Mouse (Mus musculus): Measurements from ENCODE around the gene Lrg1.
A peak's percentile ranks its signal among the peaks of the same experiment; 100 is the strongest.

Lrg1 gene

DNA sequence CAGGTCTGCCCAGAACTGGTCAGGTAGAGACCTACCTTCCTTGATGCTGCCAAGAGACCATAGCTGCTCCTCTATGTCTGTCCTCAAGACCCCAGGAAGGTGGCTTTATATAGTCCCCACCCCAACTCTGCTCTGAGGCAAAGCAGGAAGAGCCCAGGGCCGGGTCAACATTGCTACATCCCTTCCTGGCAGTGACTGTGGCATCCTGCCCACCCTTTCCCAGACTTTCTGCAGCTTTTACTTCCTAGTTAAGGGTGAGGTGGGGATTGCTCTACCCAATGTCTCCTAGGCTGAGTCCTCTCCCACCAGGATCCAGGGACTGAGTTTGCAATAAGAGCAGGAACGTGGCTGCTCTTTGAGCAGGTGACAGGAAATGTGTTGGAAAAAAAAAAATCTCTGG is at the start of gene Lrg1:
Gene Lrg1, minus strand, starts transcription at position 176 of the 400 bp plus-strand sequence.
- DNase-seq, result no peak

- DNase-seq, result no peak
These were observed 49.7 kb upstream of the Lrg1 start for GRCm38 (mm10) chr17:56171456-56171855.

DNA sequence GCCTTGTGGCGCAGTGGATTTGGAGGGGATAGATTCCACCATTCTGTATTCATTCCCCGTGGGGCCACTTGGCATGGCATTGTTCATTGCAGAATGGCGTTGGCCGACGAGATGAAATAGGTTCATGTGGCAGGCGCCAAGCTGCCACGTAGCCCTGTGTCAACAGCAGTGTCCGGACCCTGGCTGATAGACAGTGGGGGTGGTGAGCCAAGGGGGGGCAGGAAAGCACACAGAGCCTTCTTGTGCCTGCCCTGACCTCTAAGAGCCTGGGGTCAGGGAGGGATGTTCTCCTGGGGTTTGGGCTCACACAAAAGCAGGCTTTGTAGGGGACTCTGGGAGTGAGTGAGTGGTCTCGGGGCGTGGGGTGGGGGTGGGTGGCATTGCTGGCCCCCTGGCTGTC is 48.8 kb upstream of the Lrg1 start:
- no peak for DNase-seq

DNA sequence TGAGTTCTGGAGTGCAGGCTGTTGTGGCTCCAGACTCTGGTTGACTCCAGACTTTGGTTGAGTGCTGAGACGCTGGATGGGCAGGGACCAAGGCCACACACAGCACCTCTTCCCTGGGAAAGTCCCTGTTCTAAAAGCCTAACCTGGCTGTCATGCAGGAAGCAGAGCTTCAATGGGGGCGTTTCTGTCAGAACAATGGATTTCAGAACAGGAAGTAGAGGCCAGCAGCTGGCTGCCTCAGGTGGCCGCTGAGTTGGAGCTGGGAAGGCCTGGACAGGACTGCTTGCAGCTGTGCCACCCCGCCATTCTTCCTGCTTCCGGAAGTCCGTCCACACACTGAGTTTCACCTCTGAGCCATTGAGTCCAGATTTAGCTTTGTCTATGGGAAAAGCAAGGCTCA is 48.0 kb upstream of the Lrg1 start:
- DNase-seq, result no peak

- no peak for DNase-seq
These were observed 43.9 kb upstream of the Lrg1 start for GRCm38 (mm10) chr17:56165671-56166070.

DNA sequence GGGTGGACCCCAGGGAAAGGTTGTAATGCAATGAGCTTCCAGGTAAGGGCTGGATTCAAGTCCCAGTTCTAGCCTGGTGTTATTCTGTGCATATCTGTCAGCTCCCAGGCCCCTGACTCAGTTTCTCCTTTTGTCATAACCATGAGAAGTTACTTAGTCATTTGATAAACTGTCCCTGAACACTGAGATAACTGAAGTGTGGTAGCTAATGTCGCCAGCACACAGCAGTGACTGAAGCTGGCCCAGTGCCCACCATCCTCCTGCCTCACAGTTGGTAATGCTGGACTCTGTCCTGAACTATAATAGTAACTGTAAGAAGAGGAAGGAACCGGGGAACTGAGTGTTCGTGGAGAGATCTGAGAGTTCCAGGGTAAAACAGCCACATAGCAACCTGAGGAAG is 42.7 kb upstream of the Lrg1 start:
- DNase-seq, result no peak

DNA sequence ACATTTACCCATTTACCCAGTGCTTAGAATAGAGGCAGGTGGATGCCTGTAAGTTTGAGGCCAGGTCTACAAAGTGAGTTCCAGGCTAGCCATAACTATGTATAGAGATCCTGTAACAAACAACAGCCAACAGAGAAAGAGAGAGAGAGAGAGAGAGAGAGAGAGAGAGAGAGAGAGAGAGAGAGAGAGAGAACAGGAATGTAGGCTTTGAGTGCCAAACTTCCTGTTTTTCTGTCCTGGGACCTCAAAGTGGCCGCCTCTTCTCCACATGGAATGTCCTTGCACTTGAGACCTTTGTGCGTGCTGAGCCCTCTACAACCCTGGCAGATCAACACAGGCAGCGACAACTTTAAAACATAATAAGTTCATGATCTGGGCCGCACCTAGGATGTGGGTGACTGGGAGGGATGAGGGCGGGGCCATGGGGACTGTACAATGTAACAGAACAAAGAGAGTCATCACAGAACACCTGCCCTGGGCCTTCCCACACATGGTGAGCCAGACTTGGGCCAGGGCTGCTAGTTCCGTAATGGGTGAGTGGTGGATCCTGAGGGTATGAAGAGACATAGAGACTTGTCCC is 41.8 kb upstream of the Lrg1 start:
- peak in 1 of 2 experiments; percentile 33 for DNase-seq

GRCm38 (mm10) chr17:56162231-56162774 is 40.5 kb upstream of the Lrg1 start, which contains the start of gene Tnfaip8l1:
Gene Tnfaip8l1 (plus strand): TSS chr17:56162477.
- DNase-seq, result peak; percentile 85 to 89

DNA sequence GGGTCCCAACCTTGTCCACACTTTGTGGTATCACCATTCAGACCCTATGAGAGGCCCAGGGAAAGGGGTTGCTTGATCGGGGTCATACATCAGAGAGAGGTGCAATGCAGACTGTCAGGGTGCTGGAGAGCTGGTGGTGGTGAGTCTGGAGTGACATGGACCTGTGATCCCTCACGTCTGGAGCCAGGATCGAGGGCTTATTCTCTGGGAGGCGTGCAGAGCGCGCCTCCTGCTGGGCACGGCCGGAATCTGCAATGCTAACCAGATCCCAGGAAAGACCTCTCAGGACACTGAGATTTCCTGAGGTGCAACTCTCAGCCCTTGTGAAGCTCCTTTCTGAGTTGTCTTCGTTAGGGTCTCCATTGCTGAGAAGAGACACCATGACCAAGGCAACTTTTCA is 37.9 kb upstream of the Lrg1 start:
- DNase-seq, result peak in 1 of 2 experiments; percentile 44

DNA sequence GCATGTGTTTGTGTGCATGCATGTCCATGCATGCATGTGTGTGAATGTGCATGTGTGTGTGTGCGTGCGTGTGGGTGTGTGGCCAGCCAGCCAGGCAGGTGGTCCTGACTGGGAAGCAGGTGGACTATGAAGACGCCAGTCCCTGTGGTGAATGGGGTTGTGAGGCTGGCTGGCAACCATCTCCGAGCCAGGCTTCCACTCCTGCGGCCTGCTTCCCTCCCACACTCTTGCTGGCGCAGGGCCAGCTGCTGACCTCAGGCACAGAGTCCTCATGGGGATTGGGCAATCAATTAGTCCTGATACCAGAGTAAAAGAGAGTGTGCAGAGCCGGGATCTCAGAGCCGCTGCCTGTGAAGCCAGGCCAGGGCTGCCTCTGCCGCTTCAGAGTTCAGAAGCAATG is 31.8 kb upstream of the Lrg1 start:
- no peak for DNase-seq

GRCm38 (mm10) chr17:56149897-56150296 is 28.1 kb upstream of the Lrg1 start:
- no peak for DNase-seq

- DNase-seq, result no peak
These were observed 27.2 kb upstream of the Lrg1 start for GRCm38 (mm10) chr17:56148790-56149618.

- no peak for DNase-seq
These were observed 26.5 kb upstream of the Lrg1 start for GRCm38 (mm10) chr17:56148280-56148679.

DNA sequence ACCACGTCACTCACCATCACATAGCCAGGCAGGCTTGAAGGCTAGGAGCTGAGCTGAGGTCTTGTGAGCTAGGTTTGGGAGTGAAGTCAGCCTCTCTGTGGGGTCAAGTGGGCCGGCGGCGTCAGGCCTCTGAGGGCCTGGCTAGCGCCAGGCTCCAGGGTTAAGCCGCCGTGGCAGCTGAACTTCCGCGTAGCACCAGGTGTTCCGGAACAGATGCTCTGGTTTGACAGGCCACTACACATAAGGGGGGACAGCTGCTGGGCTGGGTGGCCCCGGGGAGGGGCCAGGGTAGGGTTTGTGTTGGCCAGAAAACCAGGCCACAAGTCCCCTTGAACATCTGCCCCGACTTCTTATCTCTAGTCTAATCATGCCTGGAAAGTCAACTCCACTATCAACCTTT is 25.6 kb upstream of the Lrg1 start:
- DNase-seq, result no peak

DNA sequence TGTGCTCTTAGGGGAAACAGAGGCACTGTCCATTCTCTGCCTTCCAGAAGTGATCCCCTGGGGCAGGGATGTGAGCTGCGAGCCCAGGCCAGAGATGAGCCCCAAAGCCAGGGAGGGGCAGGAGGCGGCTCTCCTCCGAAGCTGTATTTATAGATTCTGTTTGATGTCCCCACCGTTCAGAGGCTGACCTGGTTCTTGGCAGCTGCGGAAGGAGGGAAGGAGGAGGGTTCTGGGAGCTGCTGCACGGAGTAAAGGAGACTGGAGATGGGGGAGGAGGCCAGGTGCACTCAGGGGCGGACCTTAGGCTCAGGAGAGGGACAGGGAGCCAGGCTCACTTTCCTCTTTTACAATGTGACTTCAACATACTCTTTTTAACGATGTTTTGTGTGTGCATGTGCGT is 24.3 kb upstream of the Lrg1 start:
- DNase-seq, result no peak

GRCm38 (mm10) chr17:56144546-56144945 is 22.7 kb upstream of the Lrg1 start:
- no peak for DNase-seq

DNA sequence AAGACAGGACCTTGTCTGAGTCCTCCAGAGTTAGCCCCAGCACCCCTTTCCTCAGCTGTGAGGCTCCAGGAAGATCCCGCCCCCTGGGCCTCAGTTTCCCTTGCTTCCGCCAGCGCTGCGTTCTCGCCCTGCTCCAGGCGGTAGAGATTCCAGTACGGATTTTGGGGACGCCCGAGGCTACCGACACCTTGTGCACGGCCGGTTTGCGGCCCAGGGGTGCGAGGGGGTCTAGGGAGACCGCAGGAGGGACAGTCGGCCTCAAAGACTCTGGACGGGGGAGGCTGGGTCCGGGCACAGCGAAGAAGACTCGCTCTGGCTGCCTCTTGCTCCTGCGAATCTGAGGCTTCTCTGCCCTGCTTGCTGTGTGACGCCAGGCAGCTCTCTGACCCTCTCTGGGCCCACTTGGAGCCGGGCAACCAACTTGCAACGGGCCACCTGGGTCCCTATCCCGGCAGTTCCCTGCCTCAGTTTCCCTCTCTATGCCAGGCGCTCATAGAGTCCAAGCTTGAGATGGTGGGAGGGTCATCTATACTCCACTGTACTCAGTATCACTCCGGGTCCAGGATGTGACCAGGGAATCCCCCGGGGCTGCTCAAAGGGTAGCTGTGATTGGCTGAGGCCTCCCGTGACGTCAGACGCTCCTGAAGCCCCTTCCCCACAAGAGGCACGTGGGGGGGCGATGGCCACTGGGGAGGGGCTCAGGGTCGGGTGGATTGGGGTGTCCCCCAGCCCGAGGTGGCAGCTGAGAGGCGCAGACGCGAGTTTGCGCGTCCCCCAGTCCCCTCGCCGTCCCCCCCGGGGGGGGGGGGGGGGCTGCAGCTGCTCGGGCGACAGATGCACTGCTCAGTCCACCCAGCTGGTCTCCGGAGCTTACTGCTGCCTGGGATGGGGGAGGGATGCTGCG is 20.2 kb upstream of the Lrg1 start:
- no peak for DNase-seq

DNA sequence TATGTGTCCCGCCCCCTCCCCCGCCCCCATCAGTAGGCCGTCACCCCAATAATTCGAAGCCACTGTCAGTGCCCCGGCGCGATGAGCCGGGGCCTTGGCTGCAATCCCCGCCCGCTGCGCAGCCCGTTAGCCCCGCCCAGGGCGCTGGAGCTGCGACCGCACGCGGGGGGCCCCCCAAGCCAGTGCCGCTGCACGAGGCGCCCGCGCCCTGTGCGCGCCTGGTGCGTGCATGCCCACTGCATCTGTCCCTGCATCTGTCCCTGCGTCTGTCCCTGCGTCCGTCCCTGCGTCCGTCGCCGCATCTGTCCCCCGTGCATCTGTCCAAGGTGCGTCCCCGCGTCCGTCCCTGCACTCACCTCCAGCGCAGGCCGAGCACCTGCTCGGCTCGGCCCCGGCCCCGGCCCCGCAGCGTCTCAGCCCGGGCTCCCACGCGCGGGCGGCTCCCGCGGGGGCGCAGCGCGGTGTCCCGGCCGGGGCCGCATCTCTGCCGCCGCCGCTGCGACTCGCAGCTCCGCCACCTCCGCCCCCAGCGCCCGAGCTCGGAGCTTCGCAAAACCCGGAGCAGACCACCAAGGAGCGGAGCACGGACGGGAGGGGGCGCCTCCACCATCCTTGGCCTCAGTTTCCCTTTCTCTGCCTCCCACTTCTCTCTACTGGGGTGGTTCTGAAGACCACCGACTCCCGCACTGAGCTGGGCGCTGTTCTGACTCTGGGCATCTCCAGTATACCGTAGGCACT is 18.2 kb upstream of the Lrg1 start, which contains the start of gene Sema6b:
Gene Sema6b, minus strand, starts transcription at position 486 of the 738 bp plus-strand sequence.
- peak in 1 of 2 experiments; percentile 45 for DNase-seq

DNA sequence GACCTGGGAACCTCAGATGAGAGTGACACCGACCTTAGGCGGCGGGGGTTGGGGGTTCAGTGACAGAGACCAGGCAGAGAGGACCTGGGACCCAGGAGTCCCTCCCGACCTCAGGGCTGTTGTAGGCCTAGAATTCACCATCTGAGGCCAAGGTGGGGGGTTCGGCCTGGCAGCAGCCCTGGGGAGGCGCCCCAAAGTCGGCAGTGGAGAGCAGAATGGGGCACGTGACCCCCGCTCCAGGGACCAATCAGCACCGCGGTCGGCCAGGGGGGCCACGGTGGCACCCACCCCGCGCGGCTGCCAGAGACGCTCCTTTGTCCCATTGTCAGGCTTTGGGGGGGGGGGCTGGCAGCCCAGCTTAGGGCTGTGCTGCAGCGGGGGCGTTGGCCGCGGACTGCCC is 17.6 kb upstream of the Lrg1 start:
- DNase-seq, result no peak

- DNase-seq, result no peak
These were observed 16.2 kb upstream of the Lrg1 start for GRCm38 (mm10) chr17:56137839-56138613.

GRCm38 (mm10) chr17:56136558-56136957 is 14.8 kb upstream of the Lrg1 start:
- no peak for DNase-seq

Data from spleen, adult 18-20 months (tissue).